Mouse (Mus musculus) forebrain, embryonic 13.5 days (tissue): ENCODE data around the gene 1700003E16Rik. TPM values are rescaled to one million over a fixed set of nuclear protein-coding genes. Genes with fewer than 3 reads are reported as not detected.
A peak's percentile ranks its signal among the peaks of the same experiment; 100 is the strongest.

Experiments used
- ATAC-seq: fragments of 200-750 bp; cut with Nextera tagmentation; 2 replicates; pipeline ENCODE4 v1.8.0; 2017
- H3K27ac ChIP-seq: fragments of 300-500 bp; sonication (generic); 2 replicates; pipeline ENCODE4 v1.5.1; 2015; ENCODE audit warnings: inconsistent platforms, mild to moderate bottlenecking, moderate library complexity
- H3K27me3 ChIP-seq: fragments of 300-500 bp; sonication (generic); 2 replicates; pipeline ENCODE4 v1.6.1; 2015; ENCODE audit warnings: mild to moderate bottlenecking, inconsistent platforms
- H3K36me3 ChIP-seq: fragments of 300-500 bp; sonication (generic); 2 replicates; pipeline ENCODE4 v1.6.1; 2015; ENCODE audit warnings: mild to moderate bottlenecking, inconsistent platforms; ENCODE audit not compliant: poor library complexity, severe bottlenecking
- H3K4me1 ChIP-seq: fragments of 300-500 bp; sonication (generic); 2 replicates; pipeline ENCODE4 v1.6.1; 2015; ENCODE audit warnings: inconsistent platforms
- H3K4me2 ChIP-seq: fragments of 300-500 bp; sonication (generic); 2 replicates; pipeline ENCODE4 v1.6.1; 2015; ENCODE audit warnings: inconsistent platforms, mild to moderate bottlenecking, moderate library complexity
- H3K4me3 ChIP-seq: fragments of 300-500 bp; sonication (generic); 2 replicates; pipeline ENCODE4 v1.5.1; 2015; ENCODE audit warnings: mild to moderate bottlenecking, inconsistent platforms
- H3K9ac ChIP-seq: fragments of 300-500 bp; sonication (generic); 2 replicates; pipeline ENCODE4 v1.6.1; 2015; ENCODE audit warnings: mild to moderate bottlenecking, inconsistent platforms
- H3K9me3 ChIP-seq: fragments of 300-500 bp; sonication (generic); replicated peaks from 2 replicates; pipeline ENCODE4 v1.6.1; 2016; ENCODE audit warnings: inconsistent platforms
- WGBS: fragments of 180-500 bp; shearing (Covaris S2); methylation state at CpG from one replicate; pipeline ENCODE4 v1.1.7; 2015; 5-methylcytosine and 5-hydroxymethylcytosine counted together
- polyA plus RNA-seq: library from polyadenylated mRNA; unstranded; fragments of >200 nt; fragmentation: Nextera tagmentation; extraction: Ambion mirVana; gene quantifications from 2 replicates; pipeline ENCODE4 v1.2.1, GENCODE M21; 2015

1700003E16Rik gene
- polyA plus RNA-seq, 1 experiment from 2014 or later = 2.7 TPM

- Histone ChIP-seq H3K4me1 (peaks cover 80% of the 10 kb centered on the region), H3K9me3 (no peaks in the 10 kb centered on the region), H3K36me3 (peaks cover 32% of the 10 kb centered on the region), H3K4me2 (peak overlapping the region; percentile 96), H3K9ac (peak overlapping the region; percentile 95; the same call in 1 of the 2 replicates), H3K27me3 (no peaks in the 10 kb centered on the region), H3K27ac (peak overlapping the region; percentile 25; the same call in 1 of the 2 replicates), H3K4me3 (peak overlapping the region; percentile 79)
- ATAC-seq = no peak
- WGBS = 84% methylated on average over 14 of the region's 14 CpGs
Measured at GRCm38 (mm10) chr6:83118825-83119733, 37.1 kb upstream of the 1700003E16Rik start.

- Histone ChIP-seq H3K4me2 (peak overlapping the region; percentile 96), H3K9ac (peak overlapping the region; percentile 95), H3K4me3 (peak overlapping the region; percentile 79), H3K27me3 (no peaks in the 10 kb centered on the region), H3K36me3 (peaks cover 32% of the 10 kb centered on the region), H3K9me3 (no peaks in the 10 kb centered on the region), H3K4me1 (peaks cover 81% of the 10 kb centered on the region), H3K27ac (no peak overlapping the region; the same call in 1 of the 2 replicates)
- ATAC-seq = no peak
- WGBS = 79% methylated on average over 7 of the region's 7 CpGs
Measured at GRCm38 (mm10) chr6:83119734-83120051, 36.5 kb upstream of the 1700003E16Rik start.

- WGBS = under 1% methylated on average over 38 of the region's 38 CpGs
- peak within 1 kb of the TSS; percentile 99 for H3K27ac ChIP-seq
- peaks cover 32% of the 10 kb centered on the region for H3K36me3 ChIP-seq
- no peaks in the 10 kb centered on the region for H3K9me3 ChIP-seq
- peaks cover 76% of the 10 kb centered on the region for H3K4me1 ChIP-seq
- ATAC-seq = peak; percentile 95
- H3K4me3 ChIP-seq = peak within 1 kb of the TSS; percentile 79
- peak within 1 kb of the TSS; percentile 96 for H3K4me2 ChIP-seq
- no peaks in the 10 kb centered on the region for H3K27me3 ChIP-seq
- peak within 1 kb of the TSS; percentile 96 for H3K9ac ChIP-seq
Measured at GRCm38 (mm10) chr6:83120930-83121862, 35.0 kb upstream of the 1700003E16Rik start, which contains the start of gene Wbp1. Gene Wbp1 (minus strand): TSS chr6:83121559.

GRCm38 (mm10) chr6:83121863-83122710, 34.1 kb upstream of the 1700003E16Rik start:
- peak; percentile 11 for ATAC-seq
- Histone ChIP-seq H3K9ac (peak overlapping the region; percentile 96), H3K9me3 (no peaks in the 10 kb centered on the region), H3K4me2 (peak overlapping the region; percentile 96), H3K27me3 (no peaks in the 10 kb centered on the region), H3K36me3 (peaks cover 27% of the 10 kb centered on the region), H3K4me3 (peak overlapping the region; percentile 79), H3K27ac (peak overlapping the region; percentile 99), H3K4me1 (peaks cover 67% of the 10 kb centered on the region)
- WGBS = 1% methylated on average over 51 of the region's 52 CpGs

GRCm38 (mm10) chr6:83122961-83123360, 33.2 kb upstream of the 1700003E16Rik start:
- H3K4me3 ChIP-seq = no peak overlapping the region
- H3K36me3 ChIP-seq = peaks cover 19% of the 10 kb centered on the region
- peak overlapping the region; percentile 96 for H3K4me2 ChIP-seq
- peak overlapping the region; percentile 96 for H3K9ac ChIP-seq
- WGBS = 83% methylated on average over 5 of the region's 5 CpGs
- peaks cover 60% of the 10 kb centered on the region for H3K4me1 ChIP-seq
- ATAC-seq = no peak
- H3K27me3 ChIP-seq = no peaks in the 10 kb centered on the region
- H3K27ac ChIP-seq = peak overlapping the region; percentile 99; the same call in 1 of the 2 replicates
- H3K9me3 ChIP-seq = no peaks in the 10 kb centered on the region

- under 1% methylated on average over 30 of the region's 30 CpGs for WGBS
- Histone ChIP-seq H3K36me3 (no peaks in the 10 kb centered on the region), H3K9ac (peak overlapping the region; percentile 77), H3K4me2 (peak overlapping the region; percentile 91), H3K27ac (peak overlapping the region; percentile 40), H3K4me3 (peak overlapping the region; percentile 72), H3K9me3 (no peaks in the 10 kb centered on the region), H3K4me1 (peaks cover 42% of the 10 kb centered on the region), H3K27me3 (no peaks in the 10 kb centered on the region)
- ATAC-seq = peak; percentile 12
Measured at GRCm38 (mm10) chr6:83124851-83125312, 31.3 kb upstream of the 1700003E16Rik start.

GRCm38 (mm10) chr6:83125331-83125730, 30.9 kb upstream of the 1700003E16Rik start, which contains the start of gene Ino80b:
Gene Ino80b (minus strand): TSS chr6:83125431.
- peak within 1 kb of the TSS; percentile 91 for H3K4me2 ChIP-seq
- peak within 1 kb of the TSS; percentile 72 for H3K4me3 ChIP-seq
- H3K9ac ChIP-seq = peak within 1 kb of the TSS; percentile 77
- H3K9me3 ChIP-seq = no peaks in the 10 kb centered on the region
- WGBS = 15% methylated on average over 5 of the region's 5 CpGs
- no peak for ATAC-seq
- H3K36me3 ChIP-seq = no peaks in the 10 kb centered on the region
- H3K4me1 ChIP-seq = peaks cover 38% of the 10 kb centered on the region
- no peaks in the 10 kb centered on the region for H3K27me3 ChIP-seq
- H3K27ac ChIP-seq = peak within 1 kb of the TSS; percentile 40

GRCm38 (mm10) chr6:83127419-83127818, 28.8 kb upstream of the 1700003E16Rik start:
- ATAC-seq = no peak
- peaks cover 26% of the 10 kb centered on the region for H3K4me1 ChIP-seq
- H3K4me3 ChIP-seq = no peak overlapping the region
- H3K9ac ChIP-seq = no peak overlapping the region
- no peaks in the 10 kb centered on the region for H3K27me3 ChIP-seq
- 96% methylated on average over 5 of the region's 5 CpGs for WGBS
- no peak overlapping the region for H3K4me2 ChIP-seq
- no peaks in the 10 kb centered on the region for H3K36me3 ChIP-seq
- H3K9me3 ChIP-seq = no peaks in the 10 kb centered on the region
- H3K27ac ChIP-seq = no peak overlapping the region

- Histone ChIP-seq H3K36me3 (no peaks in the 10 kb centered on the region), H3K27me3 (peaks cover 23% of the 10 kb centered on the region), H3K4me3 (no peak overlapping the region), H3K27ac (no peak overlapping the region), H3K9me3 (no peaks in the 10 kb centered on the region), H3K4me2 (no peak overlapping the region), H3K9ac (no peak overlapping the region), H3K4me1 (peaks cover 11% of the 10 kb centered on the region)
- ATAC-seq = no peak
- WGBS = 84% methylated on average over 6 of the region's 6 CpGs
Measured at GRCm38 (mm10) chr6:83131469-83132034, 24.7 kb upstream of the 1700003E16Rik start.

GRCm38 (mm10) chr6:83132176-83132919, 23.9 kb upstream of the 1700003E16Rik start:
- no peak for ATAC-seq
- no peak overlapping the region for H3K27ac ChIP-seq
- H3K9me3 ChIP-seq = no peaks in the 10 kb centered on the region
- H3K9ac ChIP-seq = no peak overlapping the region
- peaks cover 19% of the 10 kb centered on the region for H3K4me1 ChIP-seq
- peaks cover 25% of the 10 kb centered on the region for H3K27me3 ChIP-seq
- H3K4me3 ChIP-seq = no peak overlapping the region
- H3K36me3 ChIP-seq = no peaks in the 10 kb centered on the region
- 86% methylated on average over 9 of the region's 9 CpGs for WGBS
- H3K4me2 ChIP-seq = no peak overlapping the region
